Mouse (Mus musculus): ENCODE measurements around the gene Olfr1417. TPM values are rescaled to one million over a fixed set of nuclear protein-coding genes. Genes with fewer than 3 reads are reported as not detected.

Gene Olfr1417
- total and polyA plus RNA-seq, 3 experiments = not detected

DNA sequence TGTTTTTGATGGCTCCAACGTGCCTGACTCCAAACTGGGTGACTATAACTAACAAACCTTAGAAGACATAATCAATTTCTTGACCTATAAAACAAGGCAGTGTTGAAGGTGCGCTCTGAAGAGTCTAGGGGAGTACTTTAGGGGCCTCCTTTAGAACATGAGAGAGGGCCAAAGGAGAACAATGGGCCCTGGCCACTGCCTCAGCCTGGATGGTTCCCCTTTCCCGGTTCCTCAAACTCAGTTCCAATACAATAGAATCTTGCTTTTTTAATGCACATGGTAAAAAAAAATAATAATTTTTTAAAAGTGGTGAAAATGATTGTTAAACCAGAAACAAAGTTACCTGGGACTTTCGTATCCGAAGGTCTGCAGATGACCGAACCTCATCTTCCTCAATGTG lies 51.2 kb downstream of the Olfr1417 start:
- Histone ChIP-seq H3K4me1 (ENCODE audit: control insufficient read depth in 1 of 2, insufficient read depth in 2 of 2, low read length in 2 of 2) (no peaks in the 10 kb centered on the region), H3K9me3 (replicated peaks; ENCODE audit: insufficient read depth, low read length) (no peaks in the 10 kb centered on the region), H3K4me3 (ENCODE audit: control insufficient read depth in 1 of 2, insufficient read depth in 1 of 2, low read depth in 2 of 2, low read length in 2 of 2) (no peak overlapping the region), H3K9ac (ENCODE audit: control insufficient read depth, low read depth, low read length, poor library complexity, severe bottlenecking) (no peak overlapping the region), H3K79me2 (ENCODE audit: control insufficient read depth, insufficient read depth, low read length, poor library complexity) (no peaks in the 10 kb centered on the region), H3K27me3 (ENCODE audit: control insufficient read depth in 1 of 2, insufficient read depth in 2 of 2, low read length in 2 of 2) (peaks cover 2 to 4% of the 10 kb centered on the region in 2 experiments; a peak in 2 of 4 replicates), H3K36me3 (ENCODE audit: control insufficient read depth in 1 of 2, insufficient read depth in 2 of 2, low read length in 2 of 2) (no peaks in the 10 kb centered on the region), H3K27ac (ENCODE audit: control insufficient read depth, low read depth, low read length) (no peak overlapping the region)
- no peak for DNase-seq (ENCODE audit: low read depth, low spot score)
- no peak for TF ChIP-seq BHLHE40 (IDR thresholded peaks at IDR 0.05; ENCODE audit: borderline replicate concordance, low read depth, low read length)
- no peak for TF ChIP-seq ETS1 (IDR thresholded peaks at IDR 0.05; ENCODE audit: low read depth, low read length)
- TF ChIP-seq CTCF (IDR thresholded peaks at IDR 0.05 in 2 of 3, conservative IDR thresholded peaks at IDR 0.05 in 1 of 3; ENCODE audit: control insufficient read depth in 1 of 3, insufficient read depth in 1 of 3, low read depth in 2 of 3, low read length in 3 of 3, poor library complexity in 1 of 3, severe bottlenecking in 1 of 3) = no peak
- TF ChIP-seq TCF12 (IDR thresholded peaks at IDR 0.05; ENCODE audit: low read depth, low read length) = no peak
- TF ChIP-seq POLR2AphosphoS5 (IDR thresholded peaks at IDR 0.05; ENCODE audit: borderline replicate concordance, low read depth, low read length) = no peak

DNA sequence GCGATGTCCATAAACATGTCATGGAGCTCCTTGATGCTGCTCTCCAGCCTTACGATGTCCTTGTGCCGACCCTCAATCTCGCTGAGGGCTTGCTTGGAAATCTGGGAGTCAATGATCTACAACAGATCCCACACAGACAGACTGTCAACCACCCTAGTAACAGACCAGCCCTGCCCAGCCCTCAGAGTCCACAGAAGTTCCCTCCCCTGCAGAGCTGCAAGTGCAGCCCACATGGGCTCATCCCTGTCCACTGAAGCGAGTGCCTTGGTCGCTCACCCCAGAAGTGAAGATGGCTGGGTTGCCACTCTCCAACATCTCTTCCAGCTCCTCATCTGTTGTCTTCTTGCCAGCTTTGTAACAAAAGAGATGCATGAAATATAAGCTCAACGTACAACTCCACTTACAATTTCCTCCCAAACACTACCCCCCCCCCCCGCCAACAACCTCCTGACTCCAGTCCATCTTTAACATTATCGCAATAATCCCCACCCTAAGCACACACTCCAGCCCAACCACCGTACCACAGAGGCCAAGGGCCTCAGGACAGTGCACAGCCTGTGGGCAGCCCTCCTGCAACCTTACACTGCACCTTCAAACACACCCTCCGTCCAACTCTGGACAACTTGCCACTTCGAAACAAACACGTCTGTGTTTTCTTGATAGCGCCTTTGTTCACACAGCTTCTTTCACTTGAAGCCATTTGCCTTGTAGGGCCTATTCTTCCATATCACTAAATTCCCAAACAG lies 53.4 kb downstream of the Olfr1417 start:
- no peak overlapping the region for H3K27ac ChIP-seq (ENCODE audit: control insufficient read depth, low read depth, low read length)
- TF ChIP-seq MAX (IDR thresholded peaks at IDR 0.05; ENCODE audit: low read length) = no peak
- no peak for DNase-seq (ENCODE audit: low read depth, low spot score)
- H3K9me3 ChIP-seq (replicated peaks; ENCODE audit: insufficient read depth, low read length) = no peaks in the 10 kb centered on the region
- peaks cover 2 to 4% of the 10 kb centered on the region in 2 experiments; a peak in 2 of 4 replicates for H3K27me3 ChIP-seq (ENCODE audit: control insufficient read depth in 1 of 2, insufficient read depth in 2 of 2, low read length in 2 of 2)
- H3K4me1 ChIP-seq (ENCODE audit: control insufficient read depth in 1 of 2, insufficient read depth in 2 of 2, low read length in 2 of 2) = no peaks in the 10 kb centered on the region
- no peaks in the 10 kb centered on the region for H3K36me3 ChIP-seq (ENCODE audit: control insufficient read depth in 1 of 2, insufficient read depth in 2 of 2, low read length in 2 of 2)
- no peak overlapping the region for H3K4me3 ChIP-seq (ENCODE audit: control insufficient read depth in 1 of 2, insufficient read depth in 1 of 2, low read depth in 2 of 2, low read length in 2 of 2)
- H3K9ac ChIP-seq (ENCODE audit: control insufficient read depth, low read depth, low read length, poor library complexity, severe bottlenecking) = no peak overlapping the region
- no peaks in the 10 kb centered on the region for H3K79me2 ChIP-seq (ENCODE audit: control insufficient read depth, insufficient read depth, low read length, poor library complexity)

DNA sequence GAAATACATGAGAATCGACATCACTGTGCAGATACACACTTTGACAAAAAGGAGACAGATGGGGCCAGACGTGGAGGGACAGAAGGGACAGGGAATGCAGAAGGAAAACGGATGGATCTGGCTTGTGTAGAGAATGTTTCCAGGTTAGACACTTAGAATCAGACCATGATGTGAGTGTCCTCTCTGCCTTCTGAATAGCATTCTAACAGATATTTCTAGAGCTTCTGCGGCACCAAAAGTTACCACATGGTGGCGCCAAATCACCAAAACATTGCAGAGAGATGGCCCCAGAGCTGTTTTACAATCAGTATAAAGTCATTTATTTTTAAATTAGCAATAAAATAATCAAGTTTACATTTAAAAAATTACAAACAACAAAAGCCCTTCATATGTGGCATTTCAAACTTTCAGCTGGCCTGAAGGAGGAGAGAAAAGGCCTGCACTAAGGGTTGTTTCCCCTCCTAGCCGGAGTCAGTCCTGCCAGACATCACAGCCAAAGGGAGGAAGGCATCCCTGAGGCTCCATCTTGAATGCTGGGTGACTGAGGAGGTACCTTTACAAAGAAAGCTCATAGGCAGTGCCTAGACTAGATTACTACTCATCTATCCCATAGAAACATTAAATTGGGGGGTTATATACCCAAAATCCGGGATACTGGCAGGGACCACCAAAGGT lies 61.7 kb downstream of the Olfr1417 start:
- H3K36me3 ChIP-seq (ENCODE audit: control insufficient read depth in 1 of 2, insufficient read depth in 2 of 2, low read length in 2 of 2) = peaks cover 5 to 8% of the 10 kb centered on the region in 2 experiments; a peak in 3 of 4 replicates
- peak; percentile 76 for DNase-seq (ENCODE audit: low read depth, low spot score)
- H3K4me1 ChIP-seq (ENCODE audit: control insufficient read depth in 1 of 2, insufficient read depth in 2 of 2, low read length in 2 of 2) = peaks cover 0 to 3% of the 10 kb centered on the region in 2 experiments; a peak in 2 of 4 replicates
- TF ChIP-seq CTCF (IDR thresholded peaks at IDR 0.05 in 2 of 3, conservative IDR thresholded peaks at IDR 0.05 in 1 of 3; ENCODE audit: control insufficient read depth in 1 of 3, insufficient read depth in 1 of 3, low read depth in 2 of 3, low read length in 3 of 3, poor library complexity in 1 of 3, severe bottlenecking in 1 of 3) (peak; percentile 59 to 92 (median 66)), ZC3H11A (IDR thresholded peaks at IDR 0.05; ENCODE audit: low read depth, low read length) (peak; percentile 91), ZNF384 (IDR thresholded peaks at IDR 0.05; ENCODE audit: low read depth, low read length) (no peak), SMC3 (IDR thresholded peaks at IDR 0.05; ENCODE audit: low read depth, low read length) (peak; percentile 92), ETS1 (IDR thresholded peaks at IDR 0.05; ENCODE audit: low read depth, low read length) (no peak), RAD21 (IDR thresholded peaks at IDR 0.05; ENCODE audit: low read depth, low read length) (peak; percentile 98), SIN3A (IDR thresholded peaks at IDR 0.05; ENCODE audit: low read length) (peak; percentile 46; the same call in 1 of the 2 replicates), MAZ (IDR thresholded peaks at IDR 0.05; ENCODE audit: low read depth, low read length) (no peak), POLR2AphosphoS2 (IDR thresholded peaks at IDR 0.05; ENCODE audit: low read length) (no peak)
- H3K27me3 ChIP-seq (ENCODE audit: control insufficient read depth in 1 of 2, insufficient read depth in 2 of 2, low read length in 2 of 2) = no peaks in the 10 kb centered on the region
- H3K27ac ChIP-seq (ENCODE audit: control insufficient read depth, low read depth, low read length) = no peak overlapping the region
- no peaks in the 10 kb centered on the region for H3K79me2 ChIP-seq (ENCODE audit: control insufficient read depth, insufficient read depth, low read length, poor library complexity)
- H3K4me3 ChIP-seq (ENCODE audit: control insufficient read depth in 1 of 2, insufficient read depth in 1 of 2, low read depth in 2 of 2, low read length in 2 of 2) = no peak overlapping the region
- H3K9me3 ChIP-seq (replicated peaks; ENCODE audit: insufficient read depth, low read length) = no peaks in the 10 kb centered on the region
- H3K9ac ChIP-seq (ENCODE audit: control insufficient read depth, low read depth, low read length, poor library complexity, severe bottlenecking) = no peak overlapping the region
